Mouse (Mus musculus): Measurements from ENCODE around the gene Lama4.

- no peak for TF ChIP-seq CTCF (IDR thresholded peaks at IDR 0.05; ENCODE audit: low read depth)
- TF ChIP-seq EP300 (IDR thresholded peaks at IDR 0.05; ENCODE audit: low read depth) = no peak
Measured at GRCm38 (mm10) chr10:39030148-39030685, 64.9 kb downstream of the Lama4 start.
